Comparison of ENCODE assay signal across 24 mouse cellular contexts in the genomic region with DNA sequence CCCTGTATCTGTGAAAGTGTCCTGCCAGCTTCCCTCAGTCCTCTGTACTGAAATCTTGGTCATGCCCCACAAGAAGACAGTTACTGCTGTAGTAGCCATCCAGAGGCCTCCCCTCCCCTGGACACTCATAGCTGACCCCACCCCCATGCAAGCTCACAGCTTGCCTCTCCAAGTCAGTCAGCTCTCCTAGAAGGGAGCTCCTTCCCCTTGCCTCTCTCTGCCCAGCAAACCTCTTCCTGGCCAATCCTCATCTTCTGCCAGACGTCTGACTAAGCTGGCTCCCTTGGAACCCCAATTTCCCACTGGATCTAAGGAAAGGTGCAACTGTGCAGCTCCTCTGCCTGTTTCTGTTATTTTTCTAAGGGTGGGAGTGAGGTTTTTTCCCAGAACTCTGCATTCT.
A peak's percentile ranks its signal among the peaks of the same experiment; 100 is the strongest.
DNase-seq lines count a peak whose midpoint lies in the region; ATAC-seq lines count a peak whose summit lies in the region.
"Had no signal": no experiment of that assay in that cellular context is flagged by ENCODE, and none has a peak within 500 bp of the region (broad histone marks: within the 10 kb centered on the region; RNA-seq: fewer than 3 reads in every experiment).

No protein-coding gene starts in this region.

- peaks cover 17% of the 10 kb centered on the region for H3K4me1 ChIP-seq in forebrain, embryonic 10.5 days
- peaks cover 13% of the 10 kb centered on the region for H3K4me1 ChIP-seq in forebrain, embryonic 12.5 days
- H3K4me1 ChIP-seq in intestine, embryonic 14.5 days (replicated peaks; ENCODE audit: control insufficient read depth, insufficient read depth, low read length): 0 out of 2 replicates have a peak, but pooled peaks cover 7% of the 10 kb centered on the region
- no peaks in the 10 kb centered on the region for H3K4me1 ChIP-seq in intestine, embryonic 16.5 days (ENCODE audit: control insufficient read depth, insufficient read depth, low read length)
- peaks cover 20% of the 10 kb centered on the region for H3K4me1 ChIP-seq in midbrain, embryonic 16.5 days (ENCODE audit: control insufficient read depth, insufficient read depth, low read length)
- H3K4me1 ChIP-seq in midbrain, embryonic 13.5 days (replicated peaks): peaks cover 15% of the 10 kb centered on the region
- H3K4me1 ChIP-seq: embryonic facial prominence, embryonic 12.5 days had no signal

- no peak overlapping the region for H3K9ac ChIP-seq in forebrain, embryonic 12.5 days
- H3K9ac ChIP-seq in intestine, embryonic 14.5 days (ENCODE audit: low read length): no peak overlapping the region
- no peak overlapping the region for H3K9ac ChIP-seq in intestine, embryonic 16.5 days (ENCODE audit: low read depth, low read length)
- H3K9ac ChIP-seq in midbrain, embryonic 16.5 days (ENCODE audit: low read depth, low read length): no peak overlapping the region
- no peak overlapping the region for H3K9ac ChIP-seq in midbrain, embryonic 13.5 days (replicated peaks)
- H3K9ac ChIP-seq: embryonic facial prominence, embryonic 12.5 days; forebrain, embryonic 13.5 days; forebrain, embryonic 15.5 days; forebrain, postnatal 0 days had no signal

- no peaks in the 10 kb centered on the region for H3K27me3 ChIP-seq in forebrain, embryonic 10.5 days (ENCODE audit: poor library complexity, severe bottlenecking)
- H3K27me3 ChIP-seq in forebrain, embryonic 12.5 days: no peaks in the 10 kb centered on the region
- H3K27me3 ChIP-seq in intestine, embryonic 14.5 days (replicated peaks; ENCODE audit: control insufficient read depth, insufficient read depth, low read length): no peaks in the 10 kb centered on the region
- H3K27me3 ChIP-seq in intestine, embryonic 16.5 days (replicated peaks; ENCODE audit: control insufficient read depth, insufficient read depth, low read length): no peaks in the 10 kb centered on the region
- no peaks in the 10 kb centered on the region for H3K27me3 ChIP-seq in midbrain, embryonic 16.5 days (ENCODE audit: control insufficient read depth, insufficient read depth, low read depth, low read length)
- peaks cover 4% of the 10 kb centered on the region; the same call in 1 of the 2 replicates for H3K27me3 ChIP-seq in midbrain, embryonic 13.5 days
- H3K27me3 ChIP-seq: CH12.LX; embryonic facial prominence, embryonic 12.5 days; forebrain, embryonic 13.5 days; forebrain, embryonic 15.5 days had no signal

- no peak for DNase-seq in forebrain, embryonic 10.5 days (ENCODE audit: extremely low spot score, low spot score)
- peak; percentile 47 for DNase-seq in intestine, embryonic 14.5 days (ENCODE audit: low spot score)
- DNase-seq in NIH3T3 (ENCODE audit: low read depth): peak; percentile 33
- DNase-seq: adrenal gland, adult 2 months; adrenal gland, postnatal 10 days; adrenal gland, postnatal 25 days; B cell, adult 2 months; cerebellum, adult 11-12 months; cerebellum, adult 2 months; cerebellum, adult 9-10 months; cerebellum, postnatal 10 days; cerebellum, postnatal 25 days; forebrain, postnatal 0 days had no signal

- H3K4me3 ChIP-seq in forebrain, embryonic 10.5 days: no peak overlapping the region
- no peak overlapping the region for H3K4me3 ChIP-seq in forebrain, embryonic 12.5 days (replicated peaks)
- no peak overlapping the region for H3K4me3 ChIP-seq in intestine, embryonic 14.5 days (ENCODE audit: low read depth, low read length)
- H3K4me3 ChIP-seq in intestine, embryonic 16.5 days (ENCODE audit: low read length): no peak overlapping the region
- no peak overlapping the region for H3K4me3 ChIP-seq in midbrain, embryonic 16.5 days (ENCODE audit: low read depth, low read length)
- no peak overlapping the region for H3K4me3 ChIP-seq in midbrain, embryonic 13.5 days (replicated peaks)
- H3K4me3 ChIP-seq: embryonic facial prominence, embryonic 10.5 days; embryonic facial prominence, embryonic 12.5 days; forebrain, embryonic 13.5 days; forebrain, embryonic 15.5 days had no signal

- no peak for ATAC-seq in forebrain, embryonic 12.5 days (ENCODE audit: low FRiP score)
- ATAC-seq in intestine, embryonic 14.5 days (replicated peaks; ENCODE audit: low FRiP score, low TSS enrichment, low read depth): no peak
- ATAC-seq in intestine, embryonic 16.5 days: no peak
- ATAC-seq in midbrain, embryonic 16.5 days: no peak
- no peak for ATAC-seq in midbrain, embryonic 13.5 days
- ATAC-seq: CD4-positive, CD25-positive, alpha-beta regulatory T cell, adult 4 months had no signal

- no peaks in the 10 kb centered on the region for H3K36me3 ChIP-seq in forebrain, embryonic 10.5 days (replicated peaks)
- H3K36me3 ChIP-seq in forebrain, embryonic 12.5 days (replicated peaks): no peaks in the 10 kb centered on the region
- H3K36me3 ChIP-seq in intestine, embryonic 14.5 days (ENCODE audit: control insufficient read depth, insufficient read depth, low read length): no peaks in the 10 kb centered on the region
- H3K36me3 ChIP-seq in intestine, embryonic 16.5 days (ENCODE audit: control insufficient read depth, insufficient read depth, low read length): no peaks in the 10 kb centered on the region
- H3K36me3 ChIP-seq in midbrain, embryonic 16.5 days (ENCODE audit: control insufficient read depth, insufficient read depth, low read length): no peaks in the 10 kb centered on the region
- H3K36me3 ChIP-seq in midbrain, embryonic 13.5 days: no peaks in the 10 kb centered on the region
- H3K36me3 ChIP-seq: embryonic facial prominence, embryonic 10.5 days; embryonic facial prominence, embryonic 12.5 days; forebrain, embryonic 15.5 days; G1E had no signal

- H3K4me2 ChIP-seq in forebrain, embryonic 12.5 days: no peak overlapping the region
- no peak overlapping the region for H3K4me2 ChIP-seq in intestine, embryonic 14.5 days (ENCODE audit: low read length)
- H3K4me2 ChIP-seq in intestine, embryonic 16.5 days (ENCODE audit: low read depth, low read length): no peak overlapping the region
- no peak overlapping the region for H3K4me2 ChIP-seq in midbrain, embryonic 16.5 days (ENCODE audit: low read length)
- no peak overlapping the region for H3K4me2 ChIP-seq in midbrain, embryonic 13.5 days (replicated peaks)
- H3K4me2 ChIP-seq: embryonic facial prominence, embryonic 12.5 days; forebrain, embryonic 13.5 days; forebrain, embryonic 15.5 days had no signal

- no peaks in the 10 kb centered on the region for H3K9me3 ChIP-seq in forebrain, embryonic 10.5 days
- no peaks in the 10 kb centered on the region for H3K9me3 ChIP-seq in forebrain, embryonic 12.5 days
- H3K9me3 ChIP-seq in intestine, embryonic 14.5 days (ENCODE audit: control insufficient read depth, low read length): no peaks in the 10 kb centered on the region
- no peaks in the 10 kb centered on the region for H3K9me3 ChIP-seq in intestine, embryonic 16.5 days (ENCODE audit: control insufficient read depth, low read length)
- no peaks in the 10 kb centered on the region for H3K9me3 ChIP-seq in midbrain, embryonic 16.5 days (replicated peaks; ENCODE audit: control insufficient read depth, low read length, poor library complexity, severe bottlenecking)
- no peaks in the 10 kb centered on the region for H3K9me3 ChIP-seq in midbrain, embryonic 13.5 days
- H3K9me3 ChIP-seq: embryonic facial prominence, embryonic 10.5 days; embryonic facial prominence, embryonic 12.5 days; forebrain, embryonic 13.5 days; forebrain, embryonic 15.5 days; G1E had no signal

- 61% methylated on average over 1 of the region's 1 CpGs for WGBS in forebrain, embryonic 10.5 days
- 72% methylated on average over 1 of the region's 1 CpGs for WGBS in forebrain, embryonic 12.5 days
- WGBS in intestine, embryonic 14.5 days: 50% methylated on average over 1 of the region's 1 CpGs
- WGBS in intestine, embryonic 16.5 days: 48% methylated on average over 1 of the region's 1 CpGs
- WGBS in midbrain, embryonic 16.5 days: 58% methylated on average over 1 of the region's 1 CpGs
- WGBS in midbrain, embryonic 13.5 days: 50% methylated on average over 1 of the region's 1 CpGs

- H3K27ac ChIP-seq in forebrain, embryonic 10.5 days: peak overlapping the region; percentile 20; the same call in 1 of the 2 replicates
- no peak overlapping the region for H3K27ac ChIP-seq in forebrain, embryonic 12.5 days
- H3K27ac ChIP-seq in intestine, embryonic 14.5 days (ENCODE audit: low read depth): no peak overlapping the region
- H3K27ac ChIP-seq in intestine, embryonic 16.5 days (ENCODE audit: low read length): no peak overlapping the region
- peak overlapping the region; percentile 83 for H3K27ac ChIP-seq in midbrain, embryonic 16.5 days (ENCODE audit: low read length)
- H3K27ac ChIP-seq in midbrain, embryonic 13.5 days: no peak overlapping the region
- H3K27ac ChIP-seq: embryonic facial prominence, embryonic 10.5 days; embryonic facial prominence, embryonic 12.5 days; forebrain, embryonic 13.5 days; forebrain, embryonic 15.5 days had no signal

Comparison
In these comparisons a context has a peak if more than half of its experiments do, and no peak if none do; other contexts are left out.
1. H3K27ac ChIP-seq: peak in forebrain, embryonic 10.5 days (single experiment) and midbrain, embryonic 16.5 days (single experiment); none in forebrain, embryonic 12.5 days (single experiment), intestine, embryonic 14.5 days (single experiment), intestine, embryonic 16.5 days (single experiment) and midbrain, embryonic 13.5 days (single experiment).